Mouse (Mus musculus): Measurements from ENCODE around the gene Gm21974.
"Not testable (repeated sequence)": the region's sequence is repeated elsewhere in the genome, so short reads cannot be mapped to it uniquely, and the experiment has no call there.

Gm21974 gene

GRCm38 (mm10) chr7:127915293-127915692 is 20.0 kb upstream of the Gm21974 start:
- no peak for DNase-seq (ENCODE audit: low read depth)

DNA sequence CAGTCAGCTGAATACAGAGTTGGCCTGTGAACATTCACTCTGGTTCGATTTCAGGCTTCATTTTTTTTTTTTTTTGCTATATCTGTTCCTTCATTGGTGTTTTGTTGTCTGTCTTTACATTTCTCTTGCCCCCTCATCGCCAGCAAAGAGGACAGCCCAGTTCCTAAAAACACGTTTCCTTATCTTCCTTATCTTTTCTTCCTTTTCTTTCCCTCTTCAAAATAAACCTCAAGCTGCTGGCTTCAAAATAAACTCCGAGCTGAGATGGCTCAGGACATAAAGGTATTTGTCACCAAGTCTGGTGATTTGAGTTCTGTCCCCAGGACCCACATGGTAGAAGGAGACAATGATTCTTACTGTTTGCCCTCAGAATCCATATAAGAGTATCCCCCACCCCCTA is 17.7 kb upstream of the Gm21974 start:
- DNase-seq (ENCODE audit: low read depth): no peak

DNA sequence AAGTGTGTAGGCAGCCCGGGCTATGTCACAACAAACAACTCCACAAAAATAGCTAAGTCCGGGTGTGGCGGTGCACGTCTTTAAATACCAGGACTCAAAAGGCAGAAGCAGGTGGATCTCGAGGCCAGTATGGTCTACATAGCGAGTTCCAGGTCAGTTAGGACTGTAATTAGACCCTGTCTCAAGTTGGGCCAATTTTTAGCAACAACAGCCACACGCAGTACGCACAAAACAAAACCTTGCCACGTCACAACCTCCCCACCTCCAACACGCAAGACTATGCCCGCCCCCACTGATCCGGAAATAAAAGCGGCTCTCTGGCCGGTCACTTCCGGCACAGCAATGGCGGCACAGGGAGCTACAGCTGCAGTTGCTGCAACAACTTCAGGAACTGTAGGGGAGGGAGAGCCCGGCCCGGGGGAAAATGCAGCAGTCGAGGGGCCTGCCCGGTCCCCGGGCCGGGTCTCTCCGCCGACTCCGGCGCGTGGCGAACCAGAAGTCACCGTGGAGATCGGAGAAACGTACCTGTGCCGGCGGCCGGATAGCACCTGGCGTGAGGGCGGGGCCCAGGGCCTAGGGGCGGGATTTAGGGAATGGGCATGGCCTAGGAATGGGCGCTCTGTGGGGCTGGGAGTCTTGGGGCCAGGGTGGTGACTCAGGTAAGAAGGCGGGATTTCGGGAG is 17.1 kb upstream of the Gm21974 start, which contains the start of gene Kat8:
TSS of gene Kat8 (plus strand) at position 327 of the 682 bp plus-strand sequence.
- peak; percentile 93 for DNase-seq (ENCODE audit: low read depth)

GRCm38 (mm10) chr7:127908656-127909055 is 13.4 kb upstream of the Gm21974 start:
- no peak for DNase-seq (ENCODE audit: low read depth)

- no peak for DNase-seq (ENCODE audit: low read depth)
These were observed 12.7 kb upstream of the Gm21974 start for GRCm38 (mm10) chr7:127907939-127908338.

- peak; percentile 90 for DNase-seq (ENCODE audit: low read depth)
These were observed 8.9 kb upstream of the Gm21974 start, which contains the start of gene Bckdk for GRCm38 (mm10) chr7:127903971-127904796. Gene Bckdk, plus strand, starts transcription at chr7:127904082.

DNA sequence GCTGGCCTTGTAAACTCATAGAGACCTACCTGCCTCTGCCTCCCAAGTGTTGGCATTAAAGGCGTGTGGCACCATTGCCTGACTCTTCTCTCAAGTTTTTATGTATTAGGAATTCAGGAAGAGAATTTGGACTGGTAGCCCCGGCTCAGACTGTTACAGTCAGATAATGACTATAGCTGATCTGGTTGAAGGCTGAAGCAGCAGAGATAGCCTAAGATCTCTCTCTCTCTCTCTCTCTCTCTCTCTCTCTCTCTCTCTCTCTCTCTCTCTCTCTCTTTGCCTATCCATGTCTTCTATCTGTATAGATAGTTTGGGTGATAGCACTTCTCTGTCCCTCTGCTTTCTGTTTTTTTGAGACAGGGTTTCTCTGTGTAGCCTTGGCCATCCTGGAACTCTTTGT is 6.5 kb upstream of the Gm21974 start:
- no peak for DNase-seq (ENCODE audit: low read depth)

DNA sequence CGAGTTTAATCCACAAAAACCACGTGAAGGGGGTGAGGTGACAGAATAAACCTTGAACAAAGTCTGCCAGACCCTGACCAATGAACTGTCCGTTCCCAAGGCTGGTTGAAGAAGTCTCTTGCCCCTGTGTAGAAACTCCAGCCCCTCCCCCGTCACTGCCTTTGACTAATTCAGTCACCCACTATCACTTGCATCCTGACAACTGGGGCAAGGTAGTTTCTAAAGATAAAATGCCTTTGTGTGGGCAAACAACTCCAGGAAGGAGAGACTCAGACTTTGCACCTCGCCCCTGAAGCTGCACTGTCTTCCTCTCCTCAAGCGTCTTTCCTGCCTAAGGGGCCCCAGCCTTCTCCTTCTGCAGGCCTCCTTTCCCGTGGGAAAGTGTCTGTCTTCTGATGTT is 4.7 kb upstream of the Gm21974 start:
- no peak for DNase-seq (ENCODE audit: low read depth)

GRCm38 (mm10) chr7:127898179-127898956 is 3.1 kb upstream of the Gm21974 start:
- no peak for DNase-seq (ENCODE audit: low read depth)

DNA sequence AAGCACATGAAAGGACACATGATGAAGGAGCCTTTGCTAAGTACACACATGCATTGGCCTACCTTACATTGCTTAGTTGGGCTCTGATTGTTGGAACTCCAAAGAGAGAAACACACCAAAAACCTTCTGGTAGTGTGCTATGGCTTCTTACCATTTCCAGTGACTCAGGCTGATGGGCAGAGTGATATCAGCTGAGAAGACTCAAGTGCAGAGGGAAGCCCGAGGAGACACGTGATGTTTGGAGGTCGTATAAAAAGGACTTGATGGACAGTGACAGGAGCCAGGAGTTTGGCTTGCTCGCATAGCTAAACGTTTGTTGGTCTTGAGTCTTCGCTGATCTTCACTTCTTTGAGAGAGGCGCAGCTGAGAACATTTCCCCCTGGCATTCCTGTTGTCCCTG is 2.3 kb upstream of the Gm21974 start:
- DNase-seq (ENCODE audit: low read depth): no peak

DNA sequence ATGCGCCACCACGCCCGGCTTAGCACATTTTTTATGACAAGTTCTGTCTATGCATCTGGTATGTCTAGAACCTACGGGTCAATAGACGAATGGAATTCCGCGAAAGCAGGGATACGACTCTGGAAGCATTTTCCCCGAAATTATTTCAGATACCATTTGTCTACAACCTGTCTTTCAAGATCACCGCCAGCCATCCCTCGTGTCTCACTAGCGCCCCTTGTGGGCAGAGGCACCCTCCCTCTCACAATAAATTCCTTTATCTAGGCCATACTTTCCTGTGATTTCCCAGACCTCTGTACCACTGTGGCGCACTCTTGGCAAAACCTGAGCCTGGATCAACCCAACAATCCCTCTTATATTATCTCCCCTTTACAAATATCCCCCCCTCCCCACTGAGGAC is 1.1 kb upstream of the Gm21974 start:
- peak; percentile 70 for DNase-seq (ENCODE audit: low read depth)

GRCm38 (mm10) chr7:127895891-127896290 is 637 bp upstream of the Gm21974 start:
- DNase-seq (ENCODE audit: low read depth): not testable (repeated sequence)

GRCm38 (mm10) chr7:127894480-127894879 is 774 bp downstream of the Gm21974 start:
- no peak for DNase-seq (ENCODE audit: low read depth)

DNA sequence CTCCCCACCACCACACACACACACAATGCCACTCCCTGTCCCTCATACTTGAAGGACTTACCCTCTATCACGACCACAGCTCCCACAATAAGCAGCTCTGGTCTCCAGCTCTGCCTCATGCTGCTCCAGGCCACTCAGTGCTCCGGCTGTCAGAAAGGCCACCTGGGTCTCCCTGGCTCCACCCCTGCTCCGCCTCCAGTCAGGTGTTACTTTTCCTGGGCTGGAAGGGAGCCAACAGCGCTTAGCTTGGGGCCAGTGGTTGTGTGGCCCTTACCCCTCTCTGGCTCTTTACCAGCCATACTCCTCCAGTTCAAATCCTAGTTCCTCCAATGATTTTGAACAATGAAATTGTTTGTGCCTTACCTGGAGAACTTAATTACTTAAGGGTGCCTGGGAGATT is 4.5 kb downstream of the Gm21974 start, which contains the start of gene Prss53:
TSS of gene Prss53 (minus strand) at position 173 of the 400 bp plus-strand sequence.
- no peak for DNase-seq (ENCODE audit: low read depth)

GRCm38 (mm10) chr7:127888821-127889220 is 6.4 kb downstream of the Gm21974 start:
- no peak for DNase-seq (ENCODE audit: low read depth)

GRCm38 (mm10) chr7:127887781-127888180 is 7.5 kb downstream of the Gm21974 start:
- no peak for DNase-seq (ENCODE audit: low read depth)

DNA sequence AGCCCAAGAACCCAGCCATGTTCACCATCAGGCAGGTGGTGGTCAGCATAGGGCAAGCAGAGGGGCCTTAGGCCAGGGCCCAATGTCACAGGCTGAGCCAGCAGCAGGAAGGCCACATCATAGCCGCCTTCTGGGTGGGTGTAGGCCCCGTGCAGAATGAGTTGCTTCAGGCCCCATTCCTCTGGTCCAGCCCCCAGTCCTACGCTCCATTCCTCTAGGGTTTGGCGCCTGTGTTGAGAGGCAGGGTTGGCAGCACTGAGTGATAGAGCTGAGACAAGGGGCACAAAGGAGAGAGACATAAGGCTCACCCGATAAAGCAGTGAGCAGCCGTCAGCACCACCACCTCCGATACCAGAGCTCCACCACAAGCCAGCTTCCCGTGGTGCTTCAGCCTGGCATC is 8.1 kb downstream of the Gm21974 start:
- DNase-seq (ENCODE audit: low read depth): no peak

- DNase-seq (ENCODE audit: low read depth): no peak
These were observed 8.7 kb downstream of the Gm21974 start for GRCm38 (mm10) chr7:127886551-127886950.

DNA sequence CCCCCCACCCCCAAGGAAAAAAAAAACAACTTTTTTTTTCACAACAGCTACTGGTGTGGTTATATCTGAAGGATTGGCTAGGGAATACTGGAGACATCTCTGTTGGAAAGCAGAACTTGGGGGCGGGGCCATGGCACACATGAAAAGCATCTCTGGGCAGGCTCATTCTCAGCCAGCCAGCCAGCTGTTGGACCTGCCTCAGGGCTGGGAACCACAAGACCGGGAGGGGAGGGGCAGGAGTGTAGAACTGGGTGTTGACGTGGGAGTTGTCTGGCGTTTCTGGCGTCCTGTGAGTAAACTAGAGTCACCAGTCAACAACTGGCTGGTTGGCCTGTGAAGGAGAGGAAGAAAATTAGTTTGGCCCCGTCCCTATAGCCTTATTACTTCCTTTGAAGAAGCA is 9.3 kb downstream of the Gm21974 start:
- peak; percentile 62 for DNase-seq (ENCODE audit: low read depth)

GRCm38 (mm10) chr7:127880431-127880830 is 14.8 kb downstream of the Gm21974 start:
- DNase-seq (ENCODE audit: low read depth): no peak

- DNase-seq (ENCODE audit: low read depth): no peak
These were observed 16.0 kb downstream of the Gm21974 start for GRCm38 (mm10) chr7:127879301-127879700.

All from NIH3T3 (cell line).